Mouse (Mus musculus): Measurements from ENCODE around the gene Itpkb. TPM values are rescaled to one million over a fixed set of nuclear protein-coding genes. Genes with fewer than 3 reads are reported as not detected.

Itpkb gene
- polyA plus RNA-seq, 1 experiment from 2014 or later = 3.7 TPM

DNA sequence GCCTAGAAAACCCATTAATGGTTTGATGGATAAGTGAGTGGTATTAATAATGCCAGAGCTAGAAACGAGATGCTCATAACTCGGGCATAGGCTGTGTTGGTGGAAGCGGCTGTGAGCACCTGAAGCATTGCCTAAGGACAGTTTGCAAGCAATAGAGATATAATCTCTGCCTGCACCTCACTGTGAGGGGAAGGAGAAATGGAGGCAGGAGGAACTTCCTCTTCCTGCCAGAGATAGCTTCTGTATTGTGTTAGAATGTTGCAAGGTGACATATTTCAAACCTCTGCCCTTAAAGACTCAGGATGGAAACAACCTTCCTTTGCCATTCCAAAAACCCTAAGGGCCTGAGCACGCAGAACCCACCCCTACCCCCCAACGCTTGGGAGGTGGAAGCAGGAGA, 11.9 kb upstream of the Itpkb start:
- DNase-seq (ENCODE audit: low spot score) (no peak), ATAC-seq (ENCODE audit: low FRiP score, low TSS enrichment) (no peak)
- Histone ChIP-seq H3K27me3 (ENCODE audit: control insufficient read depth, insufficient read depth, low read length) (no peaks in the 10 kb centered on the region), H3K27ac (replicated peaks) (no peak overlapping the region), H3K9me3 (ENCODE audit: control insufficient read depth, low read length) (no peaks in the 10 kb centered on the region), H3K9ac (ENCODE audit: low read length) (no peak overlapping the region), H3K4me1 (replicated peaks; ENCODE audit: control insufficient read depth, insufficient read depth) (no peaks in the 10 kb centered on the region), H3K4me3 (ENCODE audit: low read depth, low read length) (no peak overlapping the region), H3K4me2 (replicated peaks; ENCODE audit: low read depth) (no peak overlapping the region), H3K36me3 (ENCODE audit: control insufficient read depth, insufficient read depth, low read length) (no peaks in the 10 kb centered on the region)
- 80% methylated on average over 5 of the region's 5 CpGs for WGBS
- TF ChIP-seq EP300 (optimal IDR thresholded peaks at IDR 0.05) (no peak), CTCF (IDR thresholded peaks at IDR 0.05; ENCODE audit: low read depth) (no peak)

DNA sequence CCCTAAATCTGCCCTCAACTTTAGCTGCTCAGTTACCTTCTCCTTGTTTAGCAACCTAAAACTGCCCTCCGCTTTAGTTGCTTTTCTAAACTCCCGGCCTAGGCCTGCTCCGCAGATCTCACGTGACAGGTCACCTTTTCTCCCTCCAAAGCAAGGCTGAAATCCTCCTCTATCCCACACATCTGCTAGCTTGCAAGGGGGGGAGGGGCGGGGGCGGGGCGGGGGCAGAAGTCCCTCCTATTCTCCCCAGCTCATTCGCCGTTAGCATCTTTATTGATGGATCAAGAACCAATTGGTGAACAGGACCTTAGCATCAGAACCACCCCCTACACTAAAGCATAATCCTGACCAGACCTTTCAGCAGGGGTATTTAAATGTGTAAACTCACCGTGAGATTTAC, 10.4 kb upstream of the Itpkb start:
- Histone ChIP-seq H3K4me3 (ENCODE audit: low read depth, low read length) (no peak overlapping the region), H3K36me3 (ENCODE audit: control insufficient read depth, insufficient read depth, low read length) (no peaks in the 10 kb centered on the region), H3K4me2 (replicated peaks; ENCODE audit: low read depth) (no peak overlapping the region), H3K9me3 (ENCODE audit: control insufficient read depth, low read length) (no peaks in the 10 kb centered on the region), H3K9ac (ENCODE audit: low read length) (no peak overlapping the region), H3K4me1 (replicated peaks; ENCODE audit: control insufficient read depth, insufficient read depth) (no peaks in the 10 kb centered on the region), H3K27me3 (ENCODE audit: control insufficient read depth, insufficient read depth, low read length) (no peaks in the 10 kb centered on the region), H3K27ac (replicated peaks) (no peak overlapping the region)
- WGBS = 21% methylated on average over 10 of the region's 10 CpGs
- no peak for ATAC-seq (ENCODE audit: low FRiP score, low TSS enrichment)
- DNase-seq (ENCODE audit: low spot score) = no peak
- TF ChIP-seq EP300 (optimal IDR thresholded peaks at IDR 0.05) = no peak
- TF ChIP-seq CTCF (IDR thresholded peaks at IDR 0.05; ENCODE audit: low read depth) = no peak

DNA sequence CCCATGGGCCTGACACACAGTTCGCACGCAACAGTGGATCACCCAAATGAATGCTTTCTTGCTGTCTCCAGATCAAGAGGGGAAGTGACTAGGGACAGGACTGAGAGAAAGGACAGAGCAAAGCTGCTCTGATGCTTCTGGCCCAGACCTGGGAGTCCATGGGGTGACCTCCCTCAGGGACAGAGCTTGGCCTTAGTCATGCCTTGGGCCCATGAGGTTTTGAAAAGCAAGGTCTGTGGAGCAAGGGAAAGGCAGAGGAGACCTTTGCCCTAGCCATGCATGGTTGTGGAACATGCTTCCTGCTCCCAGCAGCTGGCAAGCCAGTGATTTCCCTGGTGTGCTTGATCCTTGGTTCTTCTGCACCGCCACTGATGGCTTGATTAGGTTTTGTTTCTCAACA, 7.4 kb upstream of the Itpkb start:
- H3K4me2 ChIP-seq (replicated peaks; ENCODE audit: low read depth) = no peak overlapping the region
- 88% methylated on average over 3 of the region's 3 CpGs for WGBS

DNA sequence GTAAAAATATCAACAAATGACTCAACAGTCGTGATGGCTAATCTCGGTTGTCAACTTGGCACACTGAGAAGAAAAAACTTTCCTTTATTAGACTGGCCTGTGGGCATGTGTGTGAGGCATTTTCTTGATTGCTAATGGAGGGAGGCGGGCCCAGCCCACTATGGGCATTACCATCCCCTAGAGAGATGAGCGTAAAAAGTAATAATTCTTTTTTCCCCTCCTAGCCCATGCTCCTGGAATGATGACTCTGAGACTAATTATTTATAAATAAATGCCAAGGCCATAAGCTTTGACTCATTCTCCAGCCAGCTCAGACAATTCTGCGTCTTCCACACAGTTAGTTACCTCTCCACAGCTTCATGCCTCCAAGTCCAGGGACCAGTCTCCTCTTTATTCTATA, 6.8 kb upstream of the Itpkb start:
- no peak overlapping the region for H3K9ac ChIP-seq (ENCODE audit: low read length)
- no peaks in the 10 kb centered on the region for H3K9me3 ChIP-seq (ENCODE audit: control insufficient read depth, low read length)
- no peaks in the 10 kb centered on the region for H3K4me1 ChIP-seq (replicated peaks; ENCODE audit: control insufficient read depth, insufficient read depth)
- ATAC-seq (ENCODE audit: low FRiP score, low TSS enrichment) = 0 out of 2 replicates have a peak, but pooled peaks have one; percentile 29
- H3K4me2 ChIP-seq (replicated peaks; ENCODE audit: low read depth) = no peak overlapping the region
- WGBS = 70% methylated on average over 5 of the region's 5 CpGs
- H3K27me3 ChIP-seq (ENCODE audit: control insufficient read depth, insufficient read depth, low read length) = no peaks in the 10 kb centered on the region
- H3K27ac ChIP-seq (replicated peaks) = no peak overlapping the region
- H3K36me3 ChIP-seq (ENCODE audit: control insufficient read depth, insufficient read depth, low read length) = no peaks in the 10 kb centered on the region
- no peak for DNase-seq (ENCODE audit: low spot score)
- TF ChIP-seq EP300 (optimal IDR thresholded peaks at IDR 0.05) = no peak
- no peak for TF ChIP-seq CTCF (IDR thresholded peaks at IDR 0.05; ENCODE audit: low read depth)
- H3K4me3 ChIP-seq (ENCODE audit: low read depth, low read length) = no peak overlapping the region

More for the DNA sequence above, 7.4 kb upstream of the Itpkb start:
- ATAC-seq (ENCODE audit: low FRiP score, low TSS enrichment) = no peak
- H3K4me3 ChIP-seq (ENCODE audit: low read depth, low read length) = no peak overlapping the region
- H3K27me3 ChIP-seq (ENCODE audit: control insufficient read depth, insufficient read depth, low read length) = no peaks in the 10 kb centered on the region
- no peaks in the 10 kb centered on the region for H3K36me3 ChIP-seq (ENCODE audit: control insufficient read depth, insufficient read depth, low read length)
- TF ChIP-seq EP300 (optimal IDR thresholded peaks at IDR 0.05) = no peak
- TF ChIP-seq CTCF (IDR thresholded peaks at IDR 0.05; ENCODE audit: low read depth) = no peak
- no peak for DNase-seq (ENCODE audit: low spot score)
- no peaks in the 10 kb centered on the region for H3K9me3 ChIP-seq (ENCODE audit: control insufficient read depth, low read length)
- H3K9ac ChIP-seq (ENCODE audit: low read length) = no peak overlapping the region
- H3K4me1 ChIP-seq (replicated peaks; ENCODE audit: control insufficient read depth, insufficient read depth) = no peaks in the 10 kb centered on the region
- H3K27ac ChIP-seq (replicated peaks) = no peak overlapping the region

DNA sequence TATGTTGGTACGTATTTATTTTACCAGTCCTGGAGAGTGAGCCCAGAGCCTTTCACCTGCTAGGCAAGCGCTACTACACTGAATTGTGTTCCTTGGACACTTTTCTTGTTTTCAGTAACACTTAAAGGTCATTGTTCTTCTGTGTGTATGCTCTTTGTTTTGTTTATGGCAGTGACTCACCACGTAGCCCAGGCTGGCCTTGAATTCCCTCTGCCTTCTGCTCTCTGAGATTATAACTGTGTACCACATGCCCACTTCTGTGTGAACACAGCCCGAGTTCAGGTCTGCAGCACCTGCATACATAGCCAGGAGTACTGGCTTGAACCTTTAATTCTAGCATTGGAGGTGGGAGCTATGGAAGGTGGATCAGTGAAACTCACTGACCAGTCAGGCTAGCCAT, 6.0 kb upstream of the Itpkb start:
- no peak overlapping the region for H3K4me3 ChIP-seq (ENCODE audit: low read depth, low read length)
- no peaks in the 10 kb centered on the region for H3K9me3 ChIP-seq (ENCODE audit: control insufficient read depth, low read length)
- H3K4me1 ChIP-seq (replicated peaks; ENCODE audit: control insufficient read depth, insufficient read depth) = no peaks in the 10 kb centered on the region
- H3K9ac ChIP-seq (ENCODE audit: low read length) = no peak overlapping the region
- no peak overlapping the region for H3K4me2 ChIP-seq (replicated peaks; ENCODE audit: low read depth)
- no peak overlapping the region for H3K27ac ChIP-seq (replicated peaks)
- no peak for DNase-seq (ENCODE audit: low spot score)
- H3K36me3 ChIP-seq (ENCODE audit: control insufficient read depth, insufficient read depth, low read length) = no peaks in the 10 kb centered on the region
- ATAC-seq (ENCODE audit: low FRiP score, low TSS enrichment) = no peak
- H3K27me3 ChIP-seq (ENCODE audit: control insufficient read depth, insufficient read depth, low read length) = no peaks in the 10 kb centered on the region
- 85% methylated on average over 4 of the region's 4 CpGs for WGBS
- no peak for TF ChIP-seq CTCF (IDR thresholded peaks at IDR 0.05; ENCODE audit: low read depth)
- no peak for TF ChIP-seq EP300 (optimal IDR thresholded peaks at IDR 0.05)

DNA sequence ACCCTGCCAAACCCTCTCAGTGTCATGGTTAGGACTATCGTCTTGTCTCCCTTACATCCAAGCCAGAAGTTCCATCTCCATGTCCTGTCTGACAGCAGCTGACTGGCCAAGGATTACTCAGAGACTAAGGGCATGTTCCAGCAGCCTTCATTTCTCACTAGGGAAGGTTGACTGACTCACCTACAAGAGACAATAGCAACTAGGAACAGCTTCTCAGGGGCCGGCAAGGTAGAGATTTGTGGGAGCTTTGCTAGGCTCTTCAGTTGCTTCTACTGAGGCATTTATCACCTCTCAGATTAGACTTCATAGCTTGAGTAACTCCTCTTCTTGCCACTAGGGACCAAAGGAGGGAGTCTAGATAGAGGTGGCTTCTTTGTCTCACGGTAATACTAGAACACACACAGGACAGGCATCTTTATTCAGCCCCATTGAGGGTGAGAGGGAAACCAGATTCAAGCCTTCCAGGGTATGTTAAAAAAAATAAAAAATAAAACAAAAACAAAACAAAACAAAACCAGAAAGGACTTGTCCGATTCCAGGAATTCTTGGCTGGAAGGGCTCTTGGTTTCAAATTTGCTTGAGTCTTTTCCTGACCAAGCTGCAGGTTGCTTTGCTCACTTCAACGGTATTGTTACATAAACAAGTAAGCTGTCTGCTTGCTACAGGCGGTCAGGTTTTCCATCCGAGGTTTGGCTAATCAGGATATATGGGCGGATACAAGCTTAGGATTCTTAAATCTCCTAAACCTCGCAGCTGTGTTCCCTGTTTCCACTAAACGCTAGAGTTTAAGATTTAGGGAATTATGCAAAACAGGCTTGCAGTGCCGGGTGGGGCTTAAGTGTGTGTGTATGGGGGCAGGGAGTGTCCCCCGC, 1.3 kb upstream of the Itpkb start:
- Histone ChIP-seq H3K4me1 (replicated peaks; ENCODE audit: control insufficient read depth, insufficient read depth) (peaks cover 8% of the 10 kb centered on the region; the same call in 1 of the 2 replicates), H3K36me3 (ENCODE audit: control insufficient read depth, insufficient read depth, low read length) (no peaks in the 10 kb centered on the region; the same call in 1 of the 2 replicates), H3K27ac (replicated peaks) (peak overlapping the region; percentile 75), H3K9me3 (ENCODE audit: control insufficient read depth, low read length) (no peaks in the 10 kb centered on the region), H3K4me3 (ENCODE audit: low read depth, low read length) (peak overlapping the region; percentile 12; the same call in 1 of the 2 replicates), H3K4me2 (replicated peaks; ENCODE audit: low read depth) (peak overlapping the region; percentile 44), H3K27me3 (ENCODE audit: control insufficient read depth, insufficient read depth, low read length) (no peaks in the 10 kb centered on the region), H3K9ac (ENCODE audit: low read length) (no peak overlapping the region)
- peak; percentile 6; the same call in 1 of the 2 replicates for ATAC-seq (ENCODE audit: low FRiP score, low TSS enrichment)
- no peak for DNase-seq (ENCODE audit: low spot score)
- 18% methylated on average over 12 of the region's 12 CpGs for WGBS
- TF ChIP-seq EP300 (optimal IDR thresholded peaks at IDR 0.05) (no peak), CTCF (IDR thresholded peaks at IDR 0.05; ENCODE audit: low read depth) (peak; percentile 65)
